Mouse (Mus musculus) frontal cortex, postnatal 36 days (tissue): ENCODE data around the gene Adamtsl1.

Experiments used
- DNase-seq, 2 experiments: peaks; one replicate each; pipeline ENCODE4 v3.0.0; 2022; ENCODE audit warnings: low spot score in 2 of 2

The Adamtsl1 gene

GRCm38 (mm10) chr4:86046881-86047280, 532.9 kb downstream of the Adamtsl1 start:
- no peak for DNase-seq

- peak; percentile 43 to 44 for DNase-seq
Observed at GRCm38 (mm10) chr4:86053487-86054237, 539.7 kb downstream of the Adamtsl1 start.

GRCm38 (mm10) chr4:86060614-86061013, 546.6 kb downstream of the Adamtsl1 start:
- DNase-seq: no peak

GRCm38 (mm10) chr4:86068376-86068775, 554.4 kb downstream of the Adamtsl1 start:
- DNase-seq: no peak

GRCm38 (mm10) chr4:86068875-86069718, 555.1 kb downstream of the Adamtsl1 start:
- DNase-seq: no peak

GRCm38 (mm10) chr4:86074871-86075270, 560.9 kb downstream of the Adamtsl1 start:
- DNase-seq: no peak

GRCm38 (mm10) chr4:86077355-86077754, 563.4 kb downstream of the Adamtsl1 start:
- DNase-seq: no peak

- peak; percentile 9 to 24 for DNase-seq
Observed at GRCm38 (mm10) chr4:86077854-86078253, 563.9 kb downstream of the Adamtsl1 start.

- no peak for DNase-seq
Observed at GRCm38 (mm10) chr4:86087508-86087907, 573.5 kb downstream of the Adamtsl1 start.

GRCm38 (mm10) chr4:86103207-86103606, 589.2 kb downstream of the Adamtsl1 start:
- no peak for DNase-seq

GRCm38 (mm10) chr4:86108325-86108724, 594.4 kb downstream of the Adamtsl1 start:
- DNase-seq: no peak

GRCm38 (mm10) chr4:86119067-86119466, 605.1 kb downstream of the Adamtsl1 start:
- no peak for DNase-seq

GRCm38 (mm10) chr4:86122431-86122830, 608.5 kb downstream of the Adamtsl1 start:
- no peak for DNase-seq

GRCm38 (mm10) chr4:86124374-86124773, 610.4 kb downstream of the Adamtsl1 start:
- peak; percentile 39 to 67 for DNase-seq

- DNase-seq: no peak
Observed at GRCm38 (mm10) chr4:86126636-86127035, 612.7 kb downstream of the Adamtsl1 start.

- no peak for DNase-seq
Observed at GRCm38 (mm10) chr4:86158551-86158950, 644.6 kb downstream of the Adamtsl1 start.

- no peak for DNase-seq
Observed at GRCm38 (mm10) chr4:86159362-86159761, 645.4 kb downstream of the Adamtsl1 start.

- DNase-seq: no peak
Observed at GRCm38 (mm10) chr4:86170763-86171162, 656.8 kb downstream of the Adamtsl1 start.

- DNase-seq: no peak
Observed at GRCm38 (mm10) chr4:86171461-86171860, 657.5 kb downstream of the Adamtsl1 start.

GRCm38 (mm10) chr4:86177471-86177870, 663.5 kb downstream of the Adamtsl1 start:
- no peak for DNase-seq

- DNase-seq: no peak
Observed at GRCm38 (mm10) chr4:86178116-86178515, 664.1 kb downstream of the Adamtsl1 start.

GRCm38 (mm10) chr4:86183701-86184173, 669.8 kb downstream of the Adamtsl1 start:
- no peak for DNase-seq

- DNase-seq: peak in 1 of 2 experiments; percentile 2
Observed at GRCm38 (mm10) chr4:86189853-86190252, 675.9 kb downstream of the Adamtsl1 start.
